12 mouse cellular contexts compared by ENCODE assay signal in the genomic region with DNA sequence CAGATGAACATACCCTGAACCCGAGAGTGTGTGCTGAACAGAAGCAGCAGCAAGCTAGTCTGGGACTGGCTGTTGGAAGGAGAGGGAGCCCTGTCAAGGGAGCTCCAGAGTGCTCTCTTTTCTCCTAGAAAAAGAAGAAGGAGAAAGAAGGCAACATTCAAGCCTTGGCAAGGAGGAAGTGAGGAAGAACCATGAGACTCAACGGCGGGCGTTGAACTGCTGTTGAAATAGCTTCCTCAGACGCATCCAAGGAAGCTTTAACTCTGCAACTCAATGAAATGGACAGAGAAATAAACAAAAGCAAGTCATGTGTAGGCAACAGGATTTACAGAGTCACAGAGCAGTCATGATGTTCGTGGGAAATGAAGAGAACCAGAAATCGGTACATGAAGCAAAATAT. TPM values are rescaled to one million over a fixed set of nuclear protein-coding genes. Genes with fewer than 3 reads are reported as not detected.
DNase-seq lines count a peak whose midpoint lies in the region; ATAC-seq and TF ChIP-seq lines count a peak whose summit lies in the region.
"Had no signal": no experiment of that assay in that cellular context is flagged by ENCODE, and none has a peak within 500 bp of the region (broad histone marks: within the 10 kb centered on the region; RNA-seq: fewer than 3 reads in every experiment).

No protein-coding gene starts in this region.

- H3K4me3 ChIP-seq in lung, adult 2 months (replicated peaks; ENCODE audit: extremely low read depth, low read depth, low read length): no peak overlapping the region
- H3K4me3 ChIP-seq in layer of hippocampus, adult 2 months: no peak overlapping the region
- H3K4me3 ChIP-seq: kidney, embryonic 15.5 days had no signal

- peak; percentile 13 for DNase-seq in lung, adult 2 months
- no peak for DNase-seq in lung, postnatal 10 days
- DNase-seq in lung, postnatal 14 days: peak; percentile 15
- no peak for DNase-seq in cerebellum, adult 9-10 months
- DNase-seq in layer of hippocampus, adult 2 months (ENCODE audit: low spot score in 2 of 2): no peak
- no peak for DNase-seq in urinary bladder, postnatal 14 days (ENCODE audit: low spot score)
- DNase-seq: gastrocnemius, postnatal 10 days; heart, postnatal 4 days had no signal

- TF ChIP-seq CTCF in lung, adult 2 months (IDR thresholded peaks at IDR 0.05; ENCODE audit: insufficient read depth, low read length): no peak
- TF ChIP-seq CTCF in layer of hippocampus, adult 2 months (conservative IDR thresholded peaks at IDR 0.05): no peak

- TF ChIP-seq POLR2A in lung, adult 2 months (IDR thresholded peaks at IDR 0.05; ENCODE audit: borderline replicate concordance, extremely low read depth, low read depth, low read length): no peak

- WGBS in lung, adult 2 months: 35% methylated on average over 7 of the region's 7 CpGs

- no peaks in the 10 kb centered on the region for H3K4me1 ChIP-seq in lung, adult 2 months (ENCODE audit: control insufficient read depth, insufficient read depth, low read length)
- H3K4me1 ChIP-seq: kidney, embryonic 15.5 days had no signal

- no peak overlapping the region; the same call in 1 of the 2 replicates for H3K27ac ChIP-seq in layer of hippocampus, adult 2 months
- H3K27ac ChIP-seq: kidney, embryonic 15.5 days; liver, embryonic 14.5 days had no signal

- ATAC-seq in hematopoietic stem cell, adult 5-6 weeks (replicated peaks in 1 of 2; ENCODE audit: insufficient read depth in 1 of 2, low FRiP score in 2 of 2, low TSS enrichment in 1 of 2, low read depth in 1 of 2, poor library complexity in 2 of 2, severe bottlenecking in 2 of 2): peak; percentile 38 to 66; a peak in 2 of 4 replicates
- ATAC-seq: activated CD4-positive, CD25-positive, alpha-beta regulatory T cell, adult 4 months had no signal

RNA-seq across cellular contexts. Expression of gene Cmas, which starts 9.7 kb away (rescaled TPM):
- polyA plus RNA-seq in lung, adult 2 months (2012; rRNA removed): 8.4 and 12.3 TPM in 2 replicates
- total RNA-seq in hematopoietic stem cell, adult 5-6 weeks (2017): 78.5 and 109 TPM in 2 replicates
- total RNA-seq in layer of hippocampus, adult 2 months (2021): 100 to 1,000 TPM; 100 to 102 TPM

RNA-seq across cellular contexts. Expression of gene Abcc9, which starts 44.6 kb away (rescaled TPM):
- 2.4 and 4.5 TPM in 2 replicates for polyA plus RNA-seq in lung, adult 2 months (2012; rRNA removed)
- total RNA-seq in hematopoietic stem cell, adult 5-6 weeks (2017): not detected in 2 replicates
- 1 to 10 TPM; 3.4 to 4.0 TPM for total RNA-seq in layer of hippocampus, adult 2 months (2021)
- polyA plus RNA-seq: activated CD4-positive, CD25-positive, alpha-beta regulatory T cell, adult 4 months had no signal

RNA-seq across cellular contexts. Expression of gene Sult6b2, which starts 57.5 kb away (rescaled TPM):
- polyA plus RNA-seq in lung, adult 2 months (2012; rRNA removed): not detected in 2 replicates
- not detected in 2 replicates for total RNA-seq in hematopoietic stem cell, adult 5-6 weeks (2017)
- total RNA-seq in layer of hippocampus, adult 2 months (2021): under 1 TPM; 0.15 to 0.39 TPM
- total RNA-seq: gastrocnemius, postnatal 10 days; heart, postnatal 4 days had no signal
- polyA plus RNA-seq: activated CD4-positive, CD25-positive, alpha-beta regulatory T cell, adult 4 months; kidney, embryonic 15.5 days; liver, embryonic 14.5 days had no signal

Comparison
In these comparisons a context has a peak if more than half of its experiments do, and no peak if none do; other contexts are left out.
1. DNase-seq: peak in lung, adult 2 months (single experiment) and lung, postnatal 14 days (single experiment); none in lung, postnatal 10 days (single experiment), cerebellum, adult 9-10 months (single experiment), layer of hippocampus, adult 2 months (0 of 2) and urinary bladder, postnatal 14 days (single experiment).